Mouse (Mus musculus) heart, embryonic 12.5 days (tissue): ENCODE results near the gene Gdf5. TPM values are rescaled to one million over a fixed set of nuclear protein-coding genes. Genes with fewer than 3 reads are reported as not detected.

Experiments
- ATAC-seq: fragments of 200-750 bp; cut with Nextera tagmentation; 2 replicates; pipeline ENCODE4 v1.8.0; 2017; ENCODE audit warnings: moderate TSS enrichment, moderate library complexity; ENCODE audit not compliant: insufficient number of reproducible peaks, low FRiP score
- H3K27ac ChIP-seq: fragments of 300-500 bp; sonication (generic); 2 replicates; pipeline ENCODE4 v1.5.1; 2016; ENCODE audit warnings: mild to moderate bottlenecking, moderate library complexity; ENCODE audit not compliant: poor library complexity, severe bottlenecking
- H3K27me3 ChIP-seq: fragments of 300-500 bp; sonication (generic); replicated peaks from 2 replicates; pipeline ENCODE4 v1.6.1; 2016; ENCODE audit warnings: mild to moderate bottlenecking, moderate library complexity
- H3K36me3 ChIP-seq: fragments of 300-500 bp; sonication (generic); 2 replicates; pipeline ENCODE4 v1.6.1; 2016; ENCODE audit warnings: mild to moderate bottlenecking, moderate library complexity
- H3K4me1 ChIP-seq: fragments of 300-500 bp; sonication (generic); replicated peaks from 2 replicates; pipeline ENCODE4 v1.6.1; 2016; ENCODE audit warnings: mild to moderate bottlenecking
- H3K4me2 ChIP-seq: fragments of 300-500 bp; sonication (generic); 2 replicates; pipeline ENCODE4 v1.6.1; 2016; ENCODE audit warnings: mild to moderate bottlenecking, moderate library complexity
- H3K4me3 ChIP-seq: fragments of 300-500 bp; sonication (generic); 2 replicates; pipeline ENCODE4 v1.5.1; 2016; ENCODE audit warnings: mild to moderate bottlenecking
- H3K9ac ChIP-seq: fragments of 300-500 bp; sonication (generic); 2 replicates; pipeline ENCODE4 v1.6.1; 2016; ENCODE audit warnings: mild to moderate bottlenecking, moderate library complexity
- H3K9me3 ChIP-seq: fragments of 300-500 bp; sonication (generic); replicated peaks from 2 replicates; pipeline ENCODE4 v1.6.1; 2016; ENCODE audit warnings: mild to moderate bottlenecking, moderate library complexity
- WGBS: fragments of 180-500 bp; shearing (Covaris S2); methylation state at CpG from one replicate; pipeline ENCODE4 v1.1.7; 2016; 5-methylcytosine and 5-hydroxymethylcytosine counted together
- polyA plus RNA-seq: library from polyadenylated mRNA; unstranded; fragments of >200 nt; fragmentation: Nextera tagmentation; extraction: Ambion mirVana; gene quantifications from 2 replicates; pipeline ENCODE4 v1.2.1, GENCODE M21; 2016

Gdf5 gene
- polyA plus RNA-seq, 1 experiment from 2014 or later: 0.42 TPM

GRCm38 (mm10) chr2:155895046-155895735 lies 50.0 kb downstream of the Gdf5 start:
- no peaks in the 10 kb centered on the region for H3K27me3 ChIP-seq
- peaks cover 76% of the 10 kb centered on the region for H3K36me3 ChIP-seq
- H3K4me3 ChIP-seq: no peak overlapping the region
- no peak overlapping the region for H3K4me2 ChIP-seq
- H3K9ac ChIP-seq: no peak overlapping the region
- WGBS: 86% methylated on average over 16 of the region's 16 CpGs
- no peaks in the 10 kb centered on the region for H3K4me1 ChIP-seq
- ATAC-seq: no peak
- H3K9me3 ChIP-seq: no peaks in the 10 kb centered on the region
- no peak overlapping the region for H3K27ac ChIP-seq

GRCm38 (mm10) chr2:155894307-155895045 lies 50.7 kb downstream of the Gdf5 start:
- H3K9me3 ChIP-seq: no peaks in the 10 kb centered on the region
- 93% methylated on average over 13 of the region's 13 CpGs for WGBS
- no peak overlapping the region for H3K27ac ChIP-seq
- H3K4me3 ChIP-seq: no peak overlapping the region
- ATAC-seq: no peak
- no peaks in the 10 kb centered on the region for H3K4me1 ChIP-seq
- no peaks in the 10 kb centered on the region for H3K27me3 ChIP-seq
- H3K36me3 ChIP-seq: peaks cover 72% of the 10 kb centered on the region
- no peak overlapping the region for H3K4me2 ChIP-seq
- no peak overlapping the region for H3K9ac ChIP-seq

Other genes with a start within 250 kb of the Gdf5 start
- gene Edem2, start 215.9 kb downstream of the Gdf5 start, polyA plus RNA-seq: 26.4 and 26.7 TPM in 2 replicates
- gene Gm17581, start 209.5 kb downstream of the Gdf5 start, polyA plus RNA-seq: not detected in 2 replicates
- gene Procr, start 194.2 kb downstream of the Gdf5 start, polyA plus RNA-seq: 7.2 and 9.1 TPM in 2 replicates
- 0.05 TPM in 1 of 2 replicates, not detected in the other for gene Mmp24, start 170.0 kb downstream of the Gdf5 start, polyA plus RNA-seq
- gene BC029722, start 125.9 kb downstream of the Gdf5 start, polyA plus RNA-seq: 8.9 and 9.4 TPM in 2 replicates
- gene Eif6, start 118.4 kb downstream of the Gdf5 start, polyA plus RNA-seq: 110 and 116 TPM in 2 replicates
- gene Fam83c, start 110.5 kb downstream of the Gdf5 start, polyA plus RNA-seq: 0.06 and 0.15 TPM in 2 replicates
- gene Uqcc1, start 15.1 kb downstream of the Gdf5 start, polyA plus RNA-seq: 96.6 and 110 TPM in 2 replicates
- gene Gm15557, start 4.6 kb downstream of the Gdf5 start, polyA plus RNA-seq: not detected in 2 replicates
- gene Cep250, start 11.1 kb upstream of the Gdf5 start, polyA plus RNA-seq: 10.7 and 13.0 TPM in 2 replicates
- gene 6430550D23Rik, start 62.6 kb upstream of the Gdf5 start, polyA plus RNA-seq: 0.93 and 1.1 TPM in 2 replicates
- gene Ergic3, start 62.7 kb upstream of the Gdf5 start, polyA plus RNA-seq: 137 and 142 TPM in 2 replicates
- gene Fer1l4, start 107.6 kb upstream of the Gdf5 start, polyA plus RNA-seq: not detected in 2 replicates
- 3.1 and 3.3 TPM in 2 replicates for gene Spag4, start 119.8 kb upstream of the Gdf5 start, polyA plus RNA-seq
- 30.0 and 31.0 TPM in 2 replicates for gene Cpne1, start 166.6 kb upstream of the Gdf5 start, polyA plus RNA-seq
- gene Rbm12, start 166.6 kb upstream of the Gdf5 start, polyA plus RNA-seq: 26.2 and 26.9 TPM in 2 replicates
- gene Gm28036, start 181.7 kb upstream of the Gdf5 start, polyA plus RNA-seq: 19.1 and 21.0 TPM in 2 replicates
- 451 and 494 TPM in 2 replicates for gene Romo1, start 198.7 kb upstream of the Gdf5 start, polyA plus RNA-seq
- gene Nfs1, start 198.8 kb upstream of the Gdf5 start, polyA plus RNA-seq: 55.5 and 55.8 TPM in 2 replicates
- gene Rbm39, start 234.9 kb upstream of the Gdf5 start, polyA plus RNA-seq: 434 and 459 TPM in 2 replicates